In the genomic region with DNA sequence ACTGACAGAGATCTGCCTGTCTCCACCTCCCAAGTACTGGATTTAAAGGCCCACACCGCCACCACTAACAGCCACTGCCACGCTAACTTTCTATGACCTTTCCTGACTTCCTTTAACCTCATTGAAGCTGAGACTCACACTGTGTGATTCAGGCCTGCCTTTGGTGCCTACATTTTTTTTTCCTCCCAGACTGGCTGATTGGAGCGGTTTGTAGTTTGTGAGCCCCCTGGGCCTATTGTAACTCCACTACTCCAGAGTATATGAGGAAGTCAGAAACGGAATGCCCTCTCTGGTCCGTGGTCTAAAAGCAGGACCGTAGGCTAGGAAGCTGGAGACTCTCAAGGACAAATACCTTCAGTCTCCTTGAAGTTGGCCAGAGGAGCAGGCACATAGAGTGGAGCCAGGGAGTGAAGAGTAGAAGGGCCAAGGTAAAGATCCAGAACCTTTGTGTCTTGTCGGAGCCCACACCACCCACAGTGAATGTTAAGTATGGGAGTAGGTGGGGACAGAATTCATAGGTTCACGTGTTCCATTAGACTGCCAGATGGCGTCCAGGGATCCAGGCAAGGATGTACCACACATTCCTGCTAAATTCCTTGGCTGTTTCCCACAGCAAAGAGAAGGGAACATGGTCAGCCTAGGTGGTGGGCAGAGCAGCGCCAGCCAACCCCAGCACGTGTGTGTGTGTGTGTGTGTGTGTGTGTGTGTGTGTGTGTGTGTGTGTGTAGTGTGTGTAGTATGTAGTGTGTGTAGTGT, we compare ENCODE assay signal across 16 mouse cellular contexts. TPM values are rescaled to one million over a fixed set of nuclear protein-coding genes. Genes with fewer than 3 reads are reported as not detected.
DNase-seq lines count a peak whose midpoint lies in the region; ATAC-seq and TF ChIP-seq lines count a peak whose summit lies in the region.
"Had no signal": no experiment of that assay in that cellular context is flagged by ENCODE, and none has a peak within 500 bp of the region (broad histone marks: within the 10 kb centered on the region; RNA-seq: fewer than 3 reads in every experiment).

No protein-coding gene starts in this region.

- H3K4me1 ChIP-seq in embryonic facial prominence, embryonic 13.5 days = peaks cover 54% of the 10 kb centered on the region
- H3K4me1 ChIP-seq in embryonic facial prominence, embryonic 10.5 days = peaks cover 31% of the 10 kb centered on the region
- H3K4me1 ChIP-seq in limb, embryonic 14.5 days (ENCODE audit: control insufficient read depth, insufficient read depth, low read length) = peaks cover 31% of the 10 kb centered on the region

- H3K27ac ChIP-seq in embryonic facial prominence, embryonic 13.5 days = peak overlapping the region; percentile 8
- no peak overlapping the region for H3K27ac ChIP-seq in embryonic facial prominence, embryonic 10.5 days (replicated peaks)
- H3K27ac ChIP-seq in left cerebral cortex, adult 2 months = peak overlapping the region; percentile 32; the same call in 1 of the 2 replicates
- H3K27ac ChIP-seq in limb, embryonic 14.5 days (replicated peaks; ENCODE audit: low read depth, low read length) = peak overlapping the region; percentile 34; the same call in 1 of the 2 replicates
- H3K27ac ChIP-seq: embryonic facial prominence, embryonic 12.5 days; kidney, postnatal 0 days; lung, embryonic 15.5 days had no signal

- H3K36me3 ChIP-seq in embryonic facial prominence, embryonic 13.5 days = no peaks in the 10 kb centered on the region
- no peaks in the 10 kb centered on the region for H3K36me3 ChIP-seq in embryonic facial prominence, embryonic 10.5 days (replicated peaks)
- H3K36me3 ChIP-seq in limb, embryonic 14.5 days (ENCODE audit: control insufficient read depth, insufficient read depth, low read length) = no peaks in the 10 kb centered on the region
- H3K36me3 ChIP-seq: embryonic facial prominence, embryonic 12.5 days; lung, embryonic 15.5 days had no signal

- WGBS in embryonic facial prominence, embryonic 13.5 days = 73% methylated on average over 11 of the region's 11 CpGs
- 83% methylated on average over 11 of the region's 11 CpGs for WGBS in embryonic facial prominence, embryonic 10.5 days
- 41% methylated on average over 11 of the region's 11 CpGs for WGBS in limb, embryonic 14.5 days

- no peak for DNase-seq in embryonic facial prominence, embryonic 10.5 days (ENCODE audit: low spot score)
- DNase-seq in left cerebral cortex, adult 2 months (ENCODE audit: extremely low spot score in 1 of 2, low spot score in 2 of 2) = peak in 1 of 2 experiments; percentile 37
- DNase-seq in left cerebral cortex, postnatal 10 days (ENCODE audit: extremely low spot score in 1 of 2, low spot score in 2 of 2) = no peak
- peak; percentile 86 for DNase-seq in ZHBTc4 (ENCODE audit: low read depth, low spot score)
- peak; percentile 40 for DNase-seq in limb, embryonic 14.5 days (ENCODE audit: low spot score)
- no peak for DNase-seq in thymus, postnatal 10 days (ENCODE audit: low spot score in 2 of 2)
- no peak for DNase-seq in urinary bladder, postnatal 25 days (ENCODE audit: low spot score)
- DNase-seq: cerebellum, adult 9-11 months; thymus, adult 18-20 months had no signal

- H3K4me2 ChIP-seq in embryonic facial prominence, embryonic 13.5 days = no peak overlapping the region
- H3K4me2 ChIP-seq in limb, embryonic 14.5 days (replicated peaks; ENCODE audit: low read depth, low read length, severe bottlenecking) = no peak overlapping the region
- H3K4me2 ChIP-seq: embryonic facial prominence, embryonic 12.5 days; lung, embryonic 15.5 days had no signal

- TF ChIP-seq CTCF in left cerebral cortex, adult 2 months (IDR thresholded peaks at IDR 0.05) = no peak

- no peak overlapping the region for H3K4me3 ChIP-seq in embryonic facial prominence, embryonic 13.5 days
- no peak overlapping the region for H3K4me3 ChIP-seq in embryonic facial prominence, embryonic 10.5 days
- H3K4me3 ChIP-seq in left cerebral cortex, adult 2 months = no peak overlapping the region
- H3K4me3 ChIP-seq in limb, embryonic 14.5 days (replicated peaks; ENCODE audit: low read length) = no peak overlapping the region
- H3K4me3 ChIP-seq: embryonic facial prominence, embryonic 12.5 days; lung, embryonic 15.5 days had no signal

- TF ChIP-seq POLR2A in limb, embryonic 14.5 days (IDR thresholded peaks at IDR 0.05; ENCODE audit: borderline replicate concordance, extremely low read depth, insufficient read depth, insufficient read length) = no peak

- H3K9ac ChIP-seq in embryonic facial prominence, embryonic 13.5 days = no peak overlapping the region
- no peak overlapping the region for H3K9ac ChIP-seq in limb, embryonic 14.5 days (ENCODE audit: low read depth, low read length, severe bottlenecking)
- H3K9ac ChIP-seq: embryonic facial prominence, embryonic 12.5 days; lung, embryonic 15.5 days had no signal

- ATAC-seq in embryonic facial prominence, embryonic 13.5 days (ENCODE audit: insufficient number of reproducible peaks, insufficient read depth, low FRiP score, low TSS enrichment, low read depth) = no peak
- ATAC-seq in limb, embryonic 14.5 days (ENCODE audit: low FRiP score, low read depth) = peak; percentile 48; the same call in 1 of the 2 replicates
- ATAC-seq: activated CD4-positive, CD25-positive, alpha-beta regulatory T cell, adult 4 months; forebrain, embryonic 16.5 days had no signal

- intact Hi-C loops in left cerebral cortex, adult 2 months (cut with DNase I) = loop anchor here (2.0 to 10.0 kb wide), 2 partner anchors 23 to 47 kb away; a partner anchor contains a TSS
- intact Hi-C loops in left cerebral cortex, postnatal 10 days (cut with DNase I) = no loop called here

- no peaks in the 10 kb centered on the region for H3K27me3 ChIP-seq in embryonic facial prominence, embryonic 13.5 days
- no peaks in the 10 kb centered on the region for H3K27me3 ChIP-seq in embryonic facial prominence, embryonic 10.5 days (replicated peaks; ENCODE audit: low read depth, poor library complexity, severe bottlenecking)
- no peaks in the 10 kb centered on the region for H3K27me3 ChIP-seq in limb, embryonic 14.5 days (ENCODE audit: control insufficient read depth, insufficient read depth, low read length)
- H3K27me3 ChIP-seq: embryonic facial prominence, embryonic 12.5 days; lung, embryonic 15.5 days had no signal

- H3K9me3 ChIP-seq in embryonic facial prominence, embryonic 13.5 days = no peaks in the 10 kb centered on the region
- no peaks in the 10 kb centered on the region for H3K9me3 ChIP-seq in embryonic facial prominence, embryonic 10.5 days
- no peaks in the 10 kb centered on the region for H3K9me3 ChIP-seq in limb, embryonic 14.5 days (ENCODE audit: control insufficient read depth, low read length)
- H3K9me3 ChIP-seq: embryonic facial prominence, embryonic 12.5 days; lung, embryonic 15.5 days had no signal

RNA-seq across cellular contexts. Expression of a gene that starts 51.2 kb away (rescaled TPM):
- 9.5 and 10.6 TPM in 2 replicates for polyA plus RNA-seq in embryonic facial prominence, embryonic 13.5 days (2015; fragmentation: Nextera tagmentation; extraction: Ambion mirVana)
- polyA plus RNA-seq in embryonic facial prominence, embryonic 10.5 days (2016; fragmentation: Nextera tagmentation; extraction: Ambion mirVana) = 8.1 and 9.1 TPM in 2 replicates
- 100 to 1,000 TPM in 1 of 2 experiments, 10 to 100 TPM in 1; 99.6 to 113 TPM for total RNA-seq in left cerebral cortex, adult 2 months (2021)
- 10 to 100 TPM; 73.1 to 76.3 TPM for total RNA-seq in left cerebral cortex, postnatal 10 days (2021)
- polyA plus RNA-seq in limb, embryonic 14.5 days (2012; rRNA removed) = 26.8 and 30.7 TPM in 2 replicates
- polyA plus RNA-seq in limb, embryonic 14.5 days (2014; fragmentation: Nextera tagmentation; extraction: Ambion mirVana) = 10.0 and 11.3 TPM in 2 replicates
- total RNA-seq: MEL had no signal

Comparison
In these comparisons a context has a peak if more than half of its experiments do, and no peak if none do; other contexts are left out.
1. DNase-seq: peak in ZHBTc4 (single experiment) and limb, embryonic 14.5 days (single experiment); none in embryonic facial prominence, embryonic 10.5 days (single experiment), left cerebral cortex, postnatal 10 days (0 of 2), thymus, postnatal 10 days (0 of 2) and urinary bladder, postnatal 25 days (single experiment).